Mouse (Mus musculus) myocyte (in vitro differentiated cells): ENCODE results near the gene Axl. TPM values are rescaled to one million over a fixed set of nuclear protein-coding genes. Genes with fewer than 3 reads are reported as not detected.

Experiments used
- H3K27me3 ChIP-seq: one replicate; pipeline ENCODE4 v1.6.1; 2011; ENCODE audit not compliant: control insufficient read depth, insufficient read depth, insufficient read length
- H3K36me3 ChIP-seq: one replicate; pipeline ENCODE4 v1.6.1; 2011; ENCODE audit not compliant: control insufficient read depth, insufficient read depth
- H3K4me2 ChIP-seq: one replicate; pipeline ENCODE4 v1.6.1; 2011; ENCODE audit warnings: low read depth, control low read depth
- H3K4me3 ChIP-seq: one replicate; pipeline ENCODE4 v1.5.1; 2011; ENCODE audit warnings: mild to moderate bottlenecking, control low read depth, moderate library complexity
- H3K79me2 ChIP-seq: one replicate; pipeline ENCODE4 v1.6.1; 2011; ENCODE audit not compliant: control insufficient read depth, insufficient read depth
- H3ac ChIP-seq: one replicate; pipeline ENCODE4 v1.6.1; 2011; ENCODE audit not compliant: control insufficient read depth, insufficient read length
- CEBPB ChIP-seq: IDR thresholded peaks from 2 replicates; pipeline ENCODE4 v1.6.1; 2011; ENCODE audit warnings: mild to moderate bottlenecking, moderate library complexity; ENCODE audit not compliant: poor library complexity, insufficient read depth, severe bottlenecking
- E2F4 ChIP-seq: IDR thresholded peaks from one replicate; pipeline ENCODE4 v1.6.1; 2011; ENCODE audit warnings: mild to moderate bottlenecking, control low read depth, moderate library complexity; ENCODE audit not compliant: insufficient read depth
- MAX ChIP-seq: IDR thresholded peaks from one replicate; pipeline ENCODE4 v1.6.1; 2011; ENCODE audit warnings: low read depth, mild to moderate bottlenecking, control low read depth
- MYOD1 ChIP-seq, 3 experiments: IDR thresholded peaks; one replicate each; pipeline ENCODE4 v1.6.1; 2011; ENCODE audit warnings: control low read depth in 2 of 3, low read depth in 2 of 3, mild to moderate bottlenecking in 2 of 3, moderate library complexity in 1 of 3; ENCODE audit not compliant: insufficient read length in 2 of 3, control insufficient read depth in 1 of 3
- MYOG ChIP-seq, 3 experiments: IDR thresholded peaks; one replicate each; pipeline ENCODE4 v1.6.1; 2011; ENCODE audit warnings: control low read depth in 2 of 3, low read depth in 2 of 3, mild to moderate bottlenecking in 2 of 3; ENCODE audit not compliant: insufficient read length in 2 of 3, control insufficient read depth in 1 of 3, insufficient read depth in 1 of 3
- POLR2A ChIP-seq: IDR thresholded peaks from one replicate; pipeline ENCODE4 v1.6.1; 2011; ENCODE audit warnings: low read depth, mild to moderate bottlenecking, control low read depth, moderate library complexity; ENCODE audit not compliant: insufficient read length
- POLR2AphosphoS2 ChIP-seq: IDR thresholded peaks from one replicate; pipeline ENCODE4 v1.6.1; 2011; ENCODE audit warnings: low read depth, control low read depth; ENCODE audit not compliant: insufficient read length
- REST ChIP-seq: IDR thresholded peaks from one replicate; pipeline ENCODE4 v1.6.1; 2011; ENCODE audit warnings: mild to moderate bottlenecking, control low read depth, moderate library complexity; ENCODE audit not compliant: insufficient read depth, insufficient read length
- SRF ChIP-seq: IDR thresholded peaks from one replicate; pipeline ENCODE4 v1.6.1; 2011; ENCODE audit warnings: low read depth; ENCODE audit not compliant: control insufficient read depth, insufficient read length
- TCF12 ChIP-seq: IDR thresholded peaks from one replicate; pipeline ENCODE4 v1.6.1; 2011; ENCODE audit warnings: mild to moderate bottlenecking, control low read depth; ENCODE audit not compliant: poor library complexity, insufficient read depth, severe bottlenecking
- TCF3 ChIP-seq: IDR thresholded peaks from one replicate; pipeline ENCODE4 v1.6.1; 2011; ENCODE audit warnings: low read depth, control low read depth; ENCODE audit not compliant: insufficient read length
- USF1 ChIP-seq: IDR thresholded peaks from one replicate; pipeline ENCODE4 v1.6.1; 2011; ENCODE audit warnings: low read depth, mild to moderate bottlenecking, control low read depth, moderate library complexity
- polyA plus RNA-seq: library from polyadenylated mRNA; unstranded; fragments of >200 nt; fragmentation: generic; extraction: Trizol; gene quantifications from one replicate; pipeline ENCODE4 v1.2.1, GENCODE M21; 2012; ENCODE audit warnings: missing spikeins

The Axl gene
- polyA plus RNA-seq, 1 experiment = 112 TPM

- H3K27me3 ChIP-seq = no peaks in the 10 kb centered on the region
- H3K79me2 ChIP-seq = no peaks in the 10 kb centered on the region
- H3K36me3 ChIP-seq = peaks cover 28% of the 10 kb centered on the region
- H3K4me3 ChIP-seq = no peak overlapping the region
- no peak overlapping the region for H3K4me2 ChIP-seq
- no peak overlapping the region for H3ac ChIP-seq
- TF ChIP-seq SRF (no peak), USF1 (no peak), CEBPB (no peak), POLR2AphosphoS2 (no peak), REST (no peak), MYOD1 (IDR thresholded peaks at IDR 0.05; ENCODE audit: control insufficient read depth in 1 of 3, insufficient read length in 2 of 3, low read depth in 2 of 3) (no peak), TCF3 (no peak), TCF12 (no peak), MYOG (IDR thresholded peaks at IDR 0.05; ENCODE audit: control insufficient read depth in 1 of 3, insufficient read depth in 1 of 3, insufficient read length in 2 of 3, low read depth in 2 of 3) (no peak)
Measured at GRCm38 (mm10) chr7:25761354-25761753, 27.2 kb downstream of the Axl start.

GRCm38 (mm10) chr7:25756011-25756410 is 32.5 kb downstream of the Axl start:
- TF ChIP-seq MAX (peak; percentile 18), TCF3 (no peak), POLR2AphosphoS2 (peak; percentile 100), USF1 (peak; percentile 80), POLR2A (peak; percentile 98), SRF (no peak), REST (peak; percentile 5), MYOD1 (IDR thresholded peaks at IDR 0.05; ENCODE audit: control insufficient read depth in 1 of 3, insufficient read length in 2 of 3, low read depth in 2 of 3) (no peak)
- H3K27me3 ChIP-seq = no peaks in the 10 kb centered on the region

GRCm38 (mm10) chr7:25755468-25755833 is 33.1 kb downstream of the Axl start:
- Histone ChIP-seq H3K4me3 (peak overlapping the region; percentile 95), H3K79me2 (peaks cover 38% of the 10 kb centered on the region), H3K4me2 (peak overlapping the region; percentile 100), H3K36me3 (peaks cover 17% of the 10 kb centered on the region), H3ac (peak overlapping the region; percentile 72), H3K27me3 (no peaks in the 10 kb centered on the region)
- TF ChIP-seq POLR2A (no peak), TCF12 (no peak), MYOD1 (IDR thresholded peaks at IDR 0.05; ENCODE audit: control insufficient read depth in 1 of 3, insufficient read length in 2 of 3, low read depth in 2 of 3) (no peak), MAX (no peak), CEBPB (no peak), E2F4 (no peak), TCF3 (no peak), REST (no peak), POLR2AphosphoS2 (no peak), SRF (no peak), USF1 (no peak), MYOG (IDR thresholded peaks at IDR 0.05; ENCODE audit: control insufficient read depth in 1 of 3, insufficient read depth in 1 of 3, insufficient read length in 2 of 3, low read depth in 2 of 3) (no peak)

More at GRCm38 (mm10) chr7:25756011-25756410, 32.5 kb downstream of the Axl start:
- Histone ChIP-seq H3K36me3 (peaks cover 14% of the 10 kb centered on the region), H3K4me3 (peak overlapping the region; percentile 95), H3K4me2 (peak overlapping the region; percentile 100), H3K79me2 (peaks cover 33% of the 10 kb centered on the region), H3ac (no peak overlapping the region)

- Histone ChIP-seq H3K27me3 (no peaks in the 10 kb centered on the region), H3ac (peak within 1 kb of the TSS; percentile 72), H3K4me2 (peak within 1 kb of the TSS; percentile 100), H3K4me3 (peak within 1 kb of the TSS; percentile 95), H3K36me3 (peaks cover 22% of the 10 kb centered on the region), H3K79me2 (peaks cover 41% of the 10 kb centered on the region)
- TF ChIP-seq POLR2A (peak; percentile 36), MYOG (IDR thresholded peaks at IDR 0.05; ENCODE audit: control insufficient read depth in 1 of 3, insufficient read depth in 1 of 3, insufficient read length in 2 of 3, low read depth in 2 of 3) (no peak), E2F4 (peak; percentile 76), POLR2AphosphoS2 (peak; percentile 20), TCF12 (no peak), SRF (no peak), USF1 (no peak), TCF3 (no peak), MYOD1 (IDR thresholded peaks at IDR 0.05; ENCODE audit: control insufficient read depth in 1 of 3, insufficient read length in 2 of 3, low read depth in 2 of 3) (no peak)
Measured at GRCm38 (mm10) chr7:25754738-25755467, 33.6 kb downstream of the Axl start, which contains the start of gene Hnrnpul1. Gene Hnrnpul1 (minus strand): TSS chr7:25754757.

GRCm38 (mm10) chr7:25754439-25754737 is 34.1 kb downstream of the Axl start:
- Histone ChIP-seq H3K4me2 (no peak overlapping the region), H3K36me3 (peaks cover 27% of the 10 kb centered on the region), H3K4me3 (peak overlapping the region; percentile 95), H3K79me2 (peaks cover 45% of the 10 kb centered on the region), H3ac (peak overlapping the region; percentile 72), H3K27me3 (no peaks in the 10 kb centered on the region)
- TF ChIP-seq MYOG (IDR thresholded peaks at IDR 0.05; ENCODE audit: control insufficient read depth in 1 of 3, insufficient read depth in 1 of 3, insufficient read length in 2 of 3, low read depth in 2 of 3) (peak in 1 of 3 experiments; percentile 25), POLR2A (peak; percentile 30), SRF (no peak), MYOD1 (IDR thresholded peaks at IDR 0.05; ENCODE audit: control insufficient read depth in 1 of 3, insufficient read length in 2 of 3, low read depth in 2 of 3) (peak in 1 of 3 experiments; percentile 1), TCF3 (no peak)
